ENCODE assay signal across 9 mouse cellular contexts in the genomic region with DNA sequence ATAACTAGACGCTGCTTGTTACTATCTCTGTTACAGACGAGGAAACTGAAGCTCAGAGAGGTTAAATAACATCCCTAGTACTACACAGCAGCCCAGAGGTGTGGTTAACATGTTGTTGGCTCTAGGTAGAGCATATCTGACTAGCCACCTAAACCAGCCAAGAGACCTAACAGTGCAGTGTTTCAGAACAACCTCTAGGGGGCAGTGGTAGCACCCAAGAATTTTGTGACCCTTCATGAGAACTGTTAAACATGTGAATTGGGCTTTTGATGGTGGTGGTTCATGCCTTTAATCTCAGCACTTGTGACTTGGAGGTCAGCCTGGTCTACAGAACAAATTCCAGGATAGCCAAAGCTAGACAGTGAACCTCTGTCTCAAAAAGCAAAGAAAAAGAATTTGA. TPM values are rescaled to one million over a fixed set of nuclear protein-coding genes. Genes with fewer than 3 reads are reported as not detected.
A peak's percentile ranks its signal among the peaks of the same experiment; 100 is the strongest.
DNase-seq lines count a peak whose midpoint lies in the region; ATAC-seq and TF ChIP-seq lines count a peak whose summit lies in the region.
"Had no signal": no experiment of that assay in that cellular context is flagged by ENCODE, and none has a peak within 500 bp of the region (broad histone marks: within the 10 kb centered on the region; RNA-seq: fewer than 3 reads in every experiment).

No protein-coding gene starts in this region.

- H3K27ac ChIP-seq in testis, adult 2 months (ENCODE audit: control insufficient read depth, insufficient read depth, low read depth, low read length) = no peak overlapping the region
- H3K27ac ChIP-seq in hindbrain, embryonic 14.5 days = no peak overlapping the region
- H3K27ac ChIP-seq: limb, embryonic 13.5 days had no signal

- no peaks in the 10 kb centered on the region for H3K4me1 ChIP-seq in testis, adult 2 months (ENCODE audit: control insufficient read depth, insufficient read depth, low read length)
- H3K4me1 ChIP-seq in hindbrain, embryonic 14.5 days (replicated peaks; ENCODE audit: control insufficient read depth, insufficient read depth, low read length) = no peaks in the 10 kb centered on the region
- H3K4me1 ChIP-seq: limb, embryonic 13.5 days had no signal

- no peak for TF ChIP-seq POLR2A in testis, adult 2 months (IDR thresholded peaks at IDR 0.05; ENCODE audit: control insufficient read depth, low read depth, low read length)

- ATAC-seq in frontal cortex, adult (ENCODE audit: low TSS enrichment) = peak; percentile 85
- peak; percentile 87 for ATAC-seq in common myeloid progenitor, adult 5-6 weeks (replicated peaks; ENCODE audit: low read depth, poor library complexity, severe bottlenecking)
- no peak for ATAC-seq in hindbrain, embryonic 14.5 days (ENCODE audit: low FRiP score)

- no peaks in the 10 kb centered on the region for H3K36me3 ChIP-seq in testis, adult 2 months (ENCODE audit: control insufficient read depth, insufficient read depth, low read length)
- H3K36me3 ChIP-seq in hindbrain, embryonic 14.5 days (replicated peaks; ENCODE audit: control insufficient read depth, insufficient read depth) = no peaks in the 10 kb centered on the region
- H3K36me3 ChIP-seq: limb, embryonic 13.5 days had no signal

- no peak overlapping the region for H3K4me2 ChIP-seq in hindbrain, embryonic 14.5 days (replicated peaks)
- H3K4me2 ChIP-seq: limb, embryonic 13.5 days had no signal

- peak; percentile 56; the same call in 1 of the 2 replicates for TF ChIP-seq CTCF in testis, adult 2 months (IDR thresholded peaks at IDR 0.05; ENCODE audit: control insufficient read depth, insufficient read depth, insufficient replicate concordance, low read depth, low read length)

- H3K9ac ChIP-seq in hindbrain, embryonic 14.5 days = no peak overlapping the region
- H3K9ac ChIP-seq: limb, embryonic 13.5 days had no signal

- DNase-seq in frontal cortex, postnatal 14 days (ENCODE audit: low spot score in 2 of 2) = no peak
- no peak for DNase-seq in testis, postnatal 10 days (ENCODE audit: low spot score)
- peak; percentile 64 for DNase-seq in hindbrain, embryonic 14.5 days (ENCODE audit: low spot score)
- DNase-seq in lung, postnatal 10 days = peak; percentile 70
- DNase-seq in thymus, postnatal 0 days (ENCODE audit: low spot score) = peak; percentile 76

- 31% methylated on average over 2 of the region's 2 CpGs for WGBS in hindbrain, embryonic 14.5 days

- H3K4me3 ChIP-seq in testis, adult 2 months (ENCODE audit: control insufficient read depth, low read depth, low read length) = no peak overlapping the region
- no peak overlapping the region for H3K4me3 ChIP-seq in hindbrain, embryonic 14.5 days (replicated peaks; ENCODE audit: low read length)
- H3K4me3 ChIP-seq: limb, embryonic 13.5 days had no signal

- no peaks in the 10 kb centered on the region for H3K27me3 ChIP-seq in testis, adult 2 months (ENCODE audit: control insufficient read depth, insufficient read depth, low read length)
- H3K27me3 ChIP-seq in hindbrain, embryonic 14.5 days (ENCODE audit: control insufficient read depth, insufficient read depth, low read length) = no peaks in the 10 kb centered on the region
- H3K27me3 ChIP-seq: limb, embryonic 13.5 days had no signal

- H3K9me3 ChIP-seq in hindbrain, embryonic 14.5 days (ENCODE audit: control insufficient read depth, low read length) = no peaks in the 10 kb centered on the region
- H3K9me3 ChIP-seq: limb, embryonic 13.5 days had no signal

RNA-seq across cellular contexts. Expression of a gene that starts 46.2 kb away (rescaled TPM):
- polyA plus RNA-seq in testis, adult 2 months (2012; rRNA removed) = 37.8 and 40.7 TPM in 2 replicates
- 18.0 and 33.9 TPM in 2 replicates for total RNA-seq in common myeloid progenitor, adult 5-6 weeks (2017)
- polyA plus RNA-seq in hindbrain, embryonic 14.5 days (2014; fragmentation: Nextera tagmentation; extraction: Ambion mirVana) = 15.4 and 15.5 TPM in 2 replicates
- 16.4 and 18.5 TPM in 2 replicates for polyA plus RNA-seq in thymus, postnatal 0 days (2015; fragmentation: Nextera tagmentation; extraction: Ambion mirVana)

Comparison
In these comparisons a context has a peak if more than half of its experiments do, and no peak if none do; other contexts are left out.
1. DNase-seq: peak in hindbrain, embryonic 14.5 days (single experiment), lung, postnatal 10 days (single experiment) and thymus, postnatal 0 days (single experiment); none in frontal cortex, postnatal 14 days (0 of 2) and testis, postnatal 10 days (single experiment).